Mouse (Mus musculus) right cerebral cortex, adult 2 months (tissue): ENCODE results near the gene Tmem185b.
A peak's percentile ranks its signal among the peaks of the same experiment; 100 is the strongest.

ENCODE experiments used
- DNase-seq, 2 experiments: peaks; one replicate each; pipeline ENCODE4 v3.0.0; 2021 to 2022; ENCODE audit warnings: low spot score in 2 of 2

Tmem185b gene

DNA sequence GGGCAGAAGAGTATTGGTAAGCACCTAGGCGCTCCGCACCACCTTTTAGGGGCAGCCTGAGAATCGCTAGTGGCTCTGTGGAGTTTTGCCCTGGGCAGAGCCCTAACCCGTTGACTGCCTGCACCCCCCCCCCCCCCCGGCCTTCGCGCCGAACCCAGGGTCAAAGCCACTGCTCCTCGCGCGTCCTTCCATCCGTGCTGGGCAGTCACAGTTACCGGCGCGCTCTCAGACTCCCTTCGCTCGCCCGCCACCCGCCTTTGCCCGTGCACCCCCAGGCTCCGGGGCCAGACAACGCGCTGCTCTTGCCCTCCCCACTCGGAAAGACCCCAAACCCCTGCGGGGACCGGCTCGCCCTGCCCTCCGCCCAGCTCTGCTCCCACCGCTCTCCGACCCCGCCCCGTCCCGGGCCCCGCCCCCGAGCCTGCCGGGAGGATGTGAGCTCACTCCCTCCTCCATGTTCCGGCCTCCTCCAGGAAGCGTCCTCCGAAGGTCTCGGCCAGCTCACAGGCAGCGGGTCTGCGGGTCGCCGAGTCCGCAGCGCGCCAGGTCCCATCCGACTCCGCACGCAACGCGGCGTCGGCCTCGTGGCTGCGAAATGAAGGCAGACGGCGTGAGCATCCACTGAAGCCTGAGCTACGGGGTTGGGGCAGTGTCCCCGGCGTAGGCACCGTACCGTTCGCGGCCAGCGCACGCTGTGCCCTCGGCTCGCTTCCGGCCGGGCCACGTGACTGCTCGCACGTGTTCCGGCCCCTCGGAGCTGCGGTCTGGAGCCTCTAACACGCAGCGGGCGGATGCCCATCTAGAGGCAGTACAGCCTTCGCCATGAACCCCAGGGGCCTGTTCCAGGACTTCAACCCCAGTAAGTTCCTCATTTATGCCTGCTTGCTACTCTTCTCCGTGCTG is at the start of gene Tmem185b:
TSS of gene Tmem185b (plus strand) at position 472 of the 903 bp plus-strand sequence.
- DNase-seq, result peak; percentile 84 to 88

DNA sequence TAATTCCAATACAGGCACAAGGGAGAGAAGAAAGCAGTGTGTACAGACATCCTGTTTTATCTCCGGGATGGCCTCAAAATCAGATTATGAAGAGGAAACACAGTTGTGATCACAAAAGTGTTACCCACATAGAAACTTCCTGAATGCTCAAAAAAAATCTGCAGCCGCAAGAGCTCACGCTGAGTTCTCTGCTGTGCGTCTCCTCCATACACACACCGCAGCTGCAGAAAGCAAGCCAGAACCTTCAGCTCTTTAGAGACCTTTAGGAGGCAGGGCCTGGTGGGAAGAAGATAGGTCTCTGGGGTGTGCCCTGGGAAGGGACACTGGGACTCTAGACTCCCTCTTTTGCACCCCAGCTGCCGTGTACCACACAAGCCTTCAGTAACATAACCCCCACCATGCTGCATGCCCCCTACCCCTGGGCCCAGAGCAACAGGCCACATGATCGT is 49.0 kb upstream of the Tmem185b start:
- no peak for DNase-seq

DNA sequence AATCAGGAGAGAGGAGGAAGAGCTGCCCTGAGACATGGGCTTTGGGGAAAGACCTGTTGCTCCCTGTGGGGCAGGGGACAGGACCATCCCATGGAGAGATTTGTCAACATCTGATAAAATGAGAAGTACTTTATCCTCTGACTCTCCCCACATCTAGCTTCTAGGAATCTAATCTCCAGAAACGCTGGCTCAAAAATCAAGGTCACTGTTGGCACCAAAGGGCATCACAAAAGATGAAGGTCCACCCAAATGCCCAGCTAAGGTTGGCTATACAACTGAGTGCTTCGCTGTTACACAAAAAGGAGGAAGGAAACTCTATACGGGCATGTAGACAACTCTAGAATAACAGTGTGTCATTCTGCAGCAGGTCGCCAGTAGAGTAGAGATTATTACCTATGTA is 46.3 kb upstream of the Tmem185b start:
- DNase-seq, result no peak

DNA sequence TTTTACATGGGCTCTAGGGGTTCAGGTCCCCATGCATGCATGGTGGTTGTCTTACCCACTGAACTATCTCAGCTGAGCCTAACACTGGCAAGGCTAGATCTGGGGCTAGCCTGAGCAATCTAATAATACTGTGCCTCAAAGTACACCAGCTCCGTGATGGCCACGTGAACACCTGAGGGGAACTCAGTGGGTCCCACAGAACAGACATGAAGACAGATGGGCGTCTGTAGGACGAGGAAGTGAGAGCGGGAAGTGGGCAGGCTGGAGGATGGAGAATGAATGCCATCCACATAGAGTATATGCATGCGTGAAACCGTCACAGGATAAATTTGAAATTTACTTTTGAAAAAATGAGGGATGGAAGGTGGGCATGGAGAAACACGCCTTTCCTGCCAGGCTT is 45.3 kb upstream of the Tmem185b start:
- no peak for DNase-seq

DNA sequence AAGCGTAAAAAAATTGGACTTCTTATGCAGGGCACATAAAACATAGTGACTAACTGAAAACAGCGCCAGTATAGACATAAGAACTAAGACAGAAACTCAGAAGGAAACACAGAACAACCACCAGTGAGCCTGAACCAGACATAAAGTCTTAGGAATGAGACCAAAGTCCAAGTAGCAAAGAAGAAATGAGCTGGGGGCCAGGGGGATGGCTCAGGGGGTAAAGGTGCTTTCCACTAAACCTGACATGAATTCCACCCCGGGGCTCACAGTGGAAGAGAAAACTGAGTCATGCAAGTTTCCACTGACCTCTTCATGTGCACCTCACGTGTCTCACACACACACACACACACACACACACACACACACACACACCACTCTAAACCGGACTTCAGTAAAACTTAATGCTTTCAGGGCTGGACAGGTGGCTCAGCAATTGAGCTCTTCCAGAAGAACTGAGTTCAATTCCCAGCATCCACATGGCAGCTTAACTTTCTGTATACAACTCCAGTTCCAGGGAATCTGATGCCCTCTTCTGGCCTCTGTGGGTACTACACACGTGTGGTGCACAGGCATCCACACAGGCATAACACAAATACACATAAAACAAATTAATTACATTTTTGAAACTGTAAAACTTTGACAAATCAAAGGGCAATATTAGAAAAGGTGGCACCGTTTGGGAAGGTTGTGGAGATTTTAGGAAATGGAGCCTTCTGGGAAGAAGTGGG is 44.6 kb upstream of the Tmem185b start:
- no peak for DNase-seq

DNA sequence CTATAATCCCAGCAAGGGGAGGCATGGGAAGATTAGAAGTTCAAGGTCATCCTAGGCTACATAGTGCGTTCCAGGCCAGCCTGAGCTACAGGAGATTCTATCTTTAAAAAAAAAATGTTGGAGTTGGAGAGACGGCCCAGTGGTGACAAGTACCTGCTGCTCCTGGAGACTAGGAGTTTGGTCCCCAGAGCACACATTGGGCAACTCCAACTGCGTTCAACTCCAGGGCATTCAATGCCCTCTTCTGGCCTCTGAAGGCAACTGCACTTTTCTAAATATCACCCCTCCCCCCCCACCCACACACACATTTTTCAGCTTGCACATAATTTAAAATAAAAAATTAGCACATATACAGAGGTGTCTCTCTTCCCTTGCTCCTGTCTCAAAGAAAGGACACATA is 43.1 kb upstream of the Tmem185b start:
- DNase-seq, result no peak

DNA sequence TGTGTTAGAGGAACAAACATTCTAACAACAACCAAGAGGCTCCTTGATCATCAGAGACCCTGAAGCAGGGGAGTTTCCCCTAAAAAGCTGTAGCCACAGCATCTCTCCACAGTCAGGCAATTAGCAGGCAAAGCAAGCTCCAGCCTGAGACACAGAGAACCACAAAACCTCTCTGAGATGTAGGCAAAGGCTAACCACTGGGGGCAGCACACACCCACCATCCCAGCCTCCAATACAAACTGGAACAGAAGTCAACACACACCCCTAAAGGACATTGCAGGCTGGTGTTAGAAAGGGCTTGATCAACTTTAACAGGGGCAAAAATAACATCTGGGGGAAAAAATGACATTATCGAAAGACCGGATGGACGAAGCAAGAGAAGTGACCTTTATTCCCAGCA is 41.5 kb upstream of the Tmem185b start:
- peak in 1 of 2 experiments; percentile 31 for DNase-seq

DNA sequence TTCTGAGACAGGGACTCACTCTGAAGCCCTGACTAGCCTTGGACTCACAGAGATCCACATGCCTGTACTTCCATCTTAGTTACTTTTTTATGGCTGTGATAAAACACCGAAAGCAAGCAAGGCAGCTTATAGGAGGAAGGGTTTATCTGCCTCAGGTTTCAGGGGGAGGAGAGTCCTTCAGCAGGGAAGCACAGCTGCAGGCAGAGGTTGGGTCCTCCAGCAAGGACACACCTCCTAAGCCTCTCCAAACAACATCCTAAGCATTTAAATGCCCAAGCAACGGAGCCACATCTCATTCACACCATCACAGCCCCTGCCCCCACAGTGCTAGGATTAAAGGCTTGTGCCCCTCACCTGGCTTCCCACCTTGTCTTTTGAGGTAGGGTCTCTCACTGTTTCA is 40.1 kb upstream of the Tmem185b start:
- DNase-seq, result no peak

DNA sequence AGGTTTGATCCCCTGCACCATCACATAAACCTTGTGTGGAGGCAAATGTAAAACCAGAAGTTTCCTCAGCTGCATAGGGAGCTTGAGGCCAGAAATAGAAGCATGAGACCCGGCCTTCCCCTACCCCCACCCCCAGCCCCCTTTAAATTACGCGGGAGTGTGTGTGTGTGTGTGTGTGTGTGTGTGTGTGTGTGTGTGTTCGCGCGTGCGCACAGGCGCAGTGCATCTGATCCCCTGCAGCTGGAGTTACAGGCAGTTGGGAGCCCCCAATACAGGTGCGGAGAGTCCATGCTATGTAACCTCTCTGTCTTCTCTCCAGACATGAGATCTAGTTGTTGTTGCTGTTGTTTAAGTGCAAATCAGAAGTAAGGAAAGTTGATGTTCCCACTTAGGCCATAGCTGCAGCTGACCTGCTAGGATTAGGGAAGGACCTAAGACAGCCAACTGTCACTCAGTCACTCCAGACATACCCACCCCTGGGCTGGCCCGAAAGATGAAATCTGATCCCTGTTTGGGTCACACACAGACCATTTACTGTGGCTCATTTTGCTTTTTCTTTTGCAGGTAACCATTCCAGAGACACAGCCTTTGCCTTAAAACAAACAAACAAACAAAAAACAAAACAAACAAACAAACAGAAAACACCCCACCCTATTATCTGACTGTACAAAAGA is 37.9 kb upstream of the Tmem185b start:
- no peak for DNase-seq

DNA sequence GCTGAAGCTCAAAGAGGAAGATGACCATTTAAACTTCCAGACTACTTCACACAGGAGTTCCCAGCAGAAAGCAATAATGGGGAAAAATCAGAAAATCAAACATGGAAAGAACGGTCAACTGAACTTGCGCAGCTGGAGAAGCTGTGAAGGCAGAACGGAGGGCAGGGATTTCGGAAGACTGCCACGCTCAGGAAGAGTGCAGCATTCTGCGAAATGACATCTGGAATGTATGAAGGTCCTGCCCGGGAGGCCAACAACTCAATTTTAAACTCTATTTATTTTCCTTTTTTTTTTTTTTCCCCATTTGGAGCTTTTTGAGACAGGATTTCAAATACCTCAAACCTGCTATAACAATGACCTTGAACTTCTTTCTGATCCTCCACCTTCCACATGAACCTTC is 35.2 kb upstream of the Tmem185b start:
- DNase-seq, result no peak

DNA sequence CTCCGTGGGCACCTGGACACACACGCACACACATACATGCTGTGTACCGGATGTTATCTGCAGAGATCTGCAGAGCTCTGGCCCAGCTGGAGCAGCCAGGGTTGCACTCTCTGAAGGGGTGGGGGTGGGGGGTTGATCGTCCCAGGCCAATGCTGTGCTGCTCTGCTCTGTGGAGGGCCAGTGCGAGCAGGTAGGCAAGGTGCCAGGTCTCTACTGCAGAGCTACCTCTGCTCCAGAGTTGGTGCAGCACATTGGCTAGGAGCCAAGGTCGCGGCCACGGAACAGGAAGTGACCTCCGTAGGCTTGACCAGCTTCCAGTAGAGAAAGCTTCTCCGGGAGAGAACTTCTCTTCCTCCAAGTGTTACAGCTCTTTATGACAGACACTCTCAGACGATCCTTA is 33.9 kb upstream of the Tmem185b start:
- no peak for DNase-seq

DNA sequence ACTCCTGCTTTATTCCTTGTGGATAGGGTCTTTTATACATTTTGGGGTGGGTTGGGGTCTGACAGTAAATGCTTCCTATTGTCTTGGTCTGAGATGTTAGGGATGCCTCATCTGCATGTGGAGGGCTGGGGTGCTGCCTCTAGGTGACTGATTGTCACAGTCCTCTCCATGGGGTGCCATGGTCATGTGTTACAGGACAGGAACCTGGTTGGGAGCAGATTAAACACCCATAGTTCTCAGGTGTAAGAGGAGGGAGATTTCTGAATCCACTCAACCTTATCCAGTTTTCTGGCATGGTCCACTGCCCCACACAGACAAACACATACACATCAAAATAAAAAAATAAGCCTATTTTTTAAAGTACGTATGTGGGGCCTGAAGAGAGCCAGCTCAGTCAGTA is 33.5 kb upstream of the Tmem185b start:
- DNase-seq, result no peak

DNA sequence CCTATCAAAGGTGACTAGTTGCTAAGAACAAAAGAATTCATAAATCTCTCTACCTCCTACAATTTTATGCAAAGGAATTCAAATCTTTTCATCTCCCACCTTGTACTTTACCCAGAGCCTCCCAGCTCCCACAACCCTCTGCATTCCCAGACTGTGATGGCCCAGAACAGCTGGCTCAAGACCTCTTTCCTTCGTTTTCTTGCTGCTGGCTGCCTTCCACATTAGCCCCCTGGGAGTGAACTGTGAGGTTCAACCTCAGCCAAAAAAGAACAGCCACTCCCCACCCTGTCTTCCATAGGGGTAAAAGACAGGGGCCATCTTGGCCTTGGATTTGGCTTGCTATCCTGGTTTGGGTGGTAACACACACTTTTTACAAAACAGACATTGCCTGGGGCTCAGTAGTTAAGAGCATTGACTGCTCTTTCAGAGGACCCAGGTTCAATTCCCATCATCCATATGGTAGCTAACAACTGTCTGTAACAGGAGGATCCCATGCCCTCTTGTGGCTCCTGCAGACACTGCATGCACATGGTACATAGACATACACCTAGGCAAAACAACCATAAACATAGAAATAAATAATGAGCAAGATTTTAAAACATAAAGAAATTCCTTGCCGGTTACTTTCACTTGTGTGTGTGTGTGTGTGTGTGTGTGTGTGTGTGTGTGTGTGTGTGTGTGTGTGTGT is 31.8 kb upstream of the Tmem185b start:
- DNase-seq, result no peak

DNA sequence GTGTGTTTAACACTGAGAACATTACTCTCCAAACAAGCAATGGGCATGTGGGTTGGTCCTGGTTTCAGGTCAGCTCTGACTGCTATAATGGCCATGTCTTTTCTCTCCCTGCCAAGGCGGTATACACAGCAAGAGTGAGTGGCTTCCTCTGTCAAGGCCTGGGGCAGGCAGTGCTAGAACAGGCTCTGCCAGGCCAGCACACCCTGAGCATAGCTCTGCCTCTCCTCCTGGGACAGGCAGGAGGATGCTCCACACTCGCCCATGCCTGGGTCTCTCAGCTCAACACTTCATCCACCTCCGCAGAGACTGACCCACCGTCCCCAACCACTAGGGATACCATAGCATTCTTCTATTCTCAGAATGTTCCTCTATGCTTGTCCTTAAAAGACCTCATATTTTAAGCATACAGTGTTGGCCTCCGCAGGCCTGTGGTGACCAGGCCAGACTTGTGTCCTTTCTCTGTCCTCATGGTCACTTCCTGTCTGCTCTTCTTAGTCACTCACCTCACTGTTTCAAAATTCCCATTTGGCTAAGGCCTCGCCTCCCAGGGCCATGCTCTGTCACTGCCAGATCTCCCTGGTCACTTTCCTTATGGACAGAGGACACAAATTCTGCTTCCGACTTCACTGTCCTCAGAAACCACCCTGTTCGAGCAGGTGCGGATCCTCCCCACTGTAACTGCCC is 31.1 kb upstream of the Tmem185b start:
- DNase-seq, result no peak

DNA sequence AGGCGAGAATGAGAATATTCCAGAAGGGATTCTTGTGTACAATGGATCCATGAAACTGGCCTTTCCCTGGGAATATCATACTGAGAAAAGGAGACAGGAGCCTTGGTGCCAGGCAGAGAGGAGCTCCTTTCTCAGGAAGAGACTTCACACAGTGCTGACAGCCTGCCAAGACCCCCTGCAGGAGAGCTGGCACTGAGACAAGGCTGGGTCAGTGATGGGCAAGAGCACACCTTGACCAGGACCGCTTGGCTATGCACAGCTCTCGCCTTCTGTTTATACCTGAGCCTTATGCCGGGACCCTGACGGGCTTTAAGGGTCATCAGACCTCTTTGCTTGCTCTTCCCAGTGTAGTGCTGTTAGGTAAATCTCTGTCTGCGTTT is 30.6 kb upstream of the Tmem185b start:
- DNase-seq, result no peak

DNA sequence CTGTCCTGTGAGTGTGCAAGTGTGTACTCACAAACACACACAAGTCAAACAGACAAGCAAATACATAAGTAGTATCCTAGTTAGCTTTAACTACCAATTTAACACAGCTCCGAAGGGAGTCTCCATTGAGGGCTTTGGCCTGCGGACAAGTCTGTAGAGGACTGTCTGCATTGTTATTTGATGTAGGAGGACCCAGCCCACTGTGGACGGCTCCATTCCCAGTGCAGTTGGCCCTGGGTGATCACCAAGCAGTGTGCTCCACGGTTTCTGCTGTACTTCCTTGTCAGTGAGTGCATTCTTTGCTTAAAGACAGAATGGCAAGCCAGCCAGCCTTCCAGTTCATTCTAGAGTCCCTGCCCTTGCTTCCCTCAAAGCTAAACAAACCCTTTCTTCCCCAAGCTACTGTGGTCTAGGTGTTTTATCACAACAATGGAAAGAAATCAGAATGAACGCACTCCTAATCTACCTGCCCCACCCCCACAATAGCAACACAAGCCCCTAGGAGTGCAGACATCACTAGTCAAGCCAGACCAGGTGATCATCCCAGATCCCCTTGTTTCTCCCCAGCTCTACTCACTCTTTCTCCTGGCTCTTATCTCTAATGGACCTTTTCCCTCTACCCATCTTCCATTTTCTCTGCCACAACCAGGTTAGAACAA is 28.5 kb upstream of the Tmem185b start:
- no peak for DNase-seq

DNA sequence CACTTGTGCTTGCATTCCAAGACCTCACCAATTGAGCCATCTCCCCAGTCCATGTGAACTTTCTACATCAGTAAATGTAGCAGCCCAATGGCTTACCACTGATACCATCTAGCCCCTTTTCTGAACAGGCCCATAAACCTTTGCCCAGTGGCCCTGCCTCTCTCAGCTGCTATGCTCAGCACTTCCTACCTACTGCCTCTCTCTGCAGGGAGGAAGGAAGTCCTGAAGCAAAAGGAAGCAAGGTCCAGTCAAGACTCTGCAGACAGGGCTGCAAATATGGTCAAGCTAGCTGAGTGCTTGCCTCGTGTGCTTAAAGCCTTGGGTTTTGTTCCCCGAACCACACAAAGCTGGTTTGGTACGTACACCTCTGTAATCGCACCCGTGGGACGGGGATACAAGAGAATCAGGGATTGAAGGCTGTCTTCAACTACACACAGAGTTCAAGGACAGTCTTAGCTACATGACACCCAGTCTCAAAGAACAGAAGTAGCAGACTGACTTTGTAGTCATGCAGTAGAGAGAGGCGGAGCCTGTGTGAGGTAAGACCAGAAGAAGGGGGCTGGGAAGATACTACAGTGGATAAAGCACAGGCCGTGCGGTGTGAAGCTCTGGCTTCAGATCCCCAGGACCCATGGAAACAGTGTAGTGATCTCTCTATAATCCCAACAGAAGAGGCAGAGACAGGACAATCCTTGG is 27.3 kb upstream of the Tmem185b start:
- DNase-seq, result no peak

DNA sequence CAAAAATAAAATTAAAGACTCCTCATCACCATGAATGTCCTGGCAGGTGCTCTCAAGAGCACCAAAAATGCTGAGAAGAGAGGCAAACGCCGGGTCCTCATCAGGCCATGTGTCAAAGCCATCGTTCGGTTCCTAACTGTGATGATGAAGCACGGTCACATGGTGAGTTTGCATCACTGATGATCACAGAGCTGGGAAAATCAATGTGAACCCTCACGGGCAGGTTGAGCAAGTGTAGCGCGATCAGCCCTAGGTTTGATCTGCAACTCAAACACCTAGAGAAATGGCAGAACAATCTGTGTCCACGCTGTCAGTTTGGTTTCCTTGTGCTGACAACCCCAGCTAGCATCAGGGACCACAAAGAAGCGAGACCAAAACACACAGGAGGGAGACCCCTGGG is 26.5 kb upstream of the Tmem185b start:
- no peak for DNase-seq

DNA sequence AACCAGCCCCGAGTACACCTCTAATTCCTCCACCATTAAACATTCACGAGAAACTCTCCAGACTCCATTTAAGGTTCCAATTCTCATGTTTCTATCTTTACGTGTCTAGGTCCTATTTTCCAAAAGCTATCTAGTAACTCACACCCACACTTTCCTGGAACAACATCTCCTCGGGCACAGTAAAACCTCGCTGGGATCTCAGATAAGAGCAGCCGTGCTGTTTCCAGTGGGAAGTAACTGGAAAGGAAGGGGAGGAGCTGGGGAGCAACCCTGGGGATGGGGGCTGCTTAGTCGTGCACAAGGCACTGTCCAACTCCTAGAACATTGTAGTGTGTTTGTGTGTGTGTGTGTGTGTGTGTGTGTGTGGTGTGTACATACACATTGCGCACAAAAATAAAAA is 24.1 kb upstream of the Tmem185b start:
- DNase-seq, result no peak

DNA sequence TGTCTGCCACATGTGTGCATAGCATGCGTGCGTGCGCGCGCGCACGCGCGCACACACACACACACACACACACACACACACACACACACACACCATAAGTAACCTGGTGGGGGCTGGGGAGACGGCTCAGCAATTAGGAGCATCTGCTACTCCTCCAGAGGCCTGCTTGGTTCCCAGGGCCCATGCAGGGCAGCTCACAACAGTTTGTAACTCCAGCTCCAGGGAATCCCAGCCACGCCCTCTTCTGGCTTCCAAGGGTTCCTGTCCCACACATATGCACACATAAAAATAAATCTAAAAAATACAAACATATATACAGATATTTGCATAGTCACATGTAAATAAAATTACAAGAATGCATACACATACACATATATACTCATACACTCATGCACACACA is 23.2 kb upstream of the Tmem185b start:
- DNase-seq, result no peak
